Mouse (Mus musculus) adrenal gland, adult (tissue): ENCODE data around the gene Nkain2.

ENCODE experiments used
- DNase-seq, 2 experiments: peaks; one replicate each; pipeline ENCODE4 v3.0.0; 2022 to 2023; ENCODE audit warnings: low spot score in 1 of 2; ENCODE audit not compliant: inconsistent age in 2 of 2

Gene Nkain2

GRCm38 (mm10) chr10:32060396-32060795 is 829.9 kb downstream of the Nkain2 start:
- no peak for DNase-seq

DNA sequence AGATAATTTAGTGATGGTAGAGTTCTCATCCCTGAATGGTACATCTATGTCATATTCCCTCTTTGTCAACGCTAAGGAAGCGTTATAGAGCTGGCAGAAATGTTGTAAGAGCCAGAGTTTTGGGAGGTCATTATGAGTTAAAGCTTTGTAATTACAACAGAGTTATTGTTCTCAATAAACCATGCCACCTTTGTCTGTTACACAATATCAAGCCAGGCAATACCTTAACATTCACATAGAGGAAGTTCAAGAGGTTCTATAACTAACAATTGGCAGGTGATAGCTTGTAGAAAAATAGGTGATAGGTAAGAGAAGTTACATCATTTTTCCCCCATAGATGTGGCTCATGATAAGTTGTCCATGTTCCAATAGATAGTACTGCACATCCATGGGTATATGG is 832.0 kb downstream of the Nkain2 start:
- no peak for DNase-seq

- no peak for DNase-seq
Measured at GRCm38 (mm10) chr10:32052546-32053295, 837.5 kb downstream of the Nkain2 start.

GRCm38 (mm10) chr10:32052045-32052444 is 838.2 kb downstream of the Nkain2 start:
- no peak for DNase-seq

GRCm38 (mm10) chr10:32029996-32030395 is 860.3 kb downstream of the Nkain2 start:
- DNase-seq: no peak

DNA sequence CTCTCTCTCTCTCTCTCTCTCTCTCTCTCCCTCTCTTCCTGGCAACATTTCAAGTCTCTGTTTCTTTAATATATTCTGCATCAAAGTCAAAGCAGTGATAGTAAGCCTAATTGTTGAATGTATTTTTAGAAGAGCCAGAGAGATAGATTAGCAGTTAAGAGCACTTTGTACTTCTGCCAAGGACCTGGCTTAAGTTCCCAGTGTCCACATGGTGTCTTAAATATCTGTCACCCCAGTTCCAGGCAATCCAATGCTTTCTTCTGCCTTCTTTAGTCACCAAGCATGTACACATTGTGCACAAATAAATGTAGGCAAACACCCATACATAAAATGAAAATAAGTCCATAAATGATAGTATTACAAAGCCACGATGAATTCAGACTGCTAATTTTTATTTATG is 871.9 kb downstream of the Nkain2 start:
- no peak for DNase-seq

- no peak for DNase-seq
Measured at GRCm38 (mm10) chr10:32001216-32001753, 889.0 kb downstream of the Nkain2 start.

GRCm38 (mm10) chr10:31993205-31993604 is 897.1 kb downstream of the Nkain2 start:
- DNase-seq: no peak

GRCm38 (mm10) chr10:31978387-31978786 is 911.9 kb downstream of the Nkain2 start:
- no peak for DNase-seq

DNA sequence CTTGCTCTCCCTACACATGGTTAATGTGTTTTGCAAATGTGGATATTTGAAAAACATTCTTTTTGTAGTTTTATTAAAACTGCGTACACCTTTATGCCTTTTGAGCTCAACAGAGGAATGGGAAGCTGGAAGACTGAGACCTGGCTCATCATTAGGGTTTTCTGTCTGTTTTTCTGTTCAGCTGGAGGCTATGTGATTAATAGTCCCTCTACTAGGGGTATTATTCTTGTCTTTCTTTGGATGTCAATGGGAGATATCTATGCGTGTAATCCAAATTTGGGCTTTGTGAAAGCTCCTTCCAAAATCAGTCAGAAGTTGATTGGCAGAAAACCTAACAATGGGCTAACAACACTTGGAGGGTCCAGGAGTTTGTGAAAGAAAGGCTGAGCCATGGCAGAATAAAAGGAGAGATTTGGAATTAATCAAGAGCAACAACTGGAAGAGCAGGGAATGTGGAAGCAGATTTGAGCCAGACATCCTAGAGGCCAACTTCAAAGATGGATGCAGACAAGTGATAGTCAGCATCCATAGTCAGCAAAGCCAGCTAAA is 943.0 kb downstream of the Nkain2 start:
- DNase-seq: no peak

DNA sequence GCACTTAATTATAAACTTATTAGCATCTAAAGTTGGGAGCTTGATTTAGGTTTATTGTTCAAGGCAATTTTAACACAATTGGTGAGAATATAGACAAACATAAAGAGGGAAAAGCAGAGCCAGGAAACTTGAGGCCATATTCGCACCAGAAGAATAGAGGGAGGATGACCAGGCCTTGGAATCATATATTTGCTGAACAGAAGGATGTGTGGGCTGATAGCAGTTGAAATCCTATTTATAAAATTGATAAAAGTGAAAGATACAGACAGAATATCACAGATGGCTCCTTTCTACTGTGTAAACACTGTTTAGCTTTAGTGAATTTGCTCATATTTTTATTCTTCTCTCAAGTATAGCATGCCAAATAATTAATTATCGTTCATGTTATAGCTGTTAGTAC is 958.3 kb downstream of the Nkain2 start:
- DNase-seq: no peak

DNA sequence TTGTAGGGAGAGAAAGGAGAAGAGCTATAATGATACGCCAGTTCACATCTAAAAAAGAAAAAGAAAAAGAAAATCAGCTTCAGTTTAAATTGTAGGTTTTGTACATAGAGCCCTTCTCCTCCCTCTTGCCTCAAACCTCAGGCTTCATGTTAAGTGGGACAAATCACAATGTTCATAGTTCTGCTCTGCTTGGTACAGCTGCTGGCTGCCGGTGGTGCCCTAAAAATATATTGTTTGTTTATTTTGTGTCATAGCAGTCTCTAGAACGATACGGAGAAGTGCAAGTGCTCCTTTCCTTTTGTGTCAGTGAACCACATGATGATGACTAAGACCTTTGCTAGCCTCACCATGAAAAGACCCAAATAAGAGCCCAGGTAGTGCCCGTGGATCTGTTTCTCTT is 962.6 kb downstream of the Nkain2 start:
- DNase-seq: no peak

DNA sequence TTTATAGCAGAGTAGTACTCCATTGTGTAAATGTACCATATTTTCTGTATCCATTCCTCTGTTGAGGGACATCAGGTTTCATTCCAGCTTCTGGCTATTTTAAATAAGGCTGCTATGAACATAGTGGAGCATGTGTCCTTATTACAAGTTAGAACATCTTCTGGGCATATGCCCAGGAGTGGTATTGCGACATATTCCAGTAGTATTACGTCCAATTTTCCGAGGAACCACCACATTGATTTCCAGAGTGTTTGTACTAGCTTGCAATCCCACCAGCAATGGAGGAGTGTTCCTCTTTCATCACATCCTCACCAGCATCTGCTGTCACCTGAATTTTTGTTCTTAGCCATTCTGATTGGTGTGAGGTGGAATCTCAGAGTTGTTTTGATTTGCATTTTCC is 969.4 kb downstream of the Nkain2 start:
- DNase-seq: peak in 1 of 2 experiments; percentile 18

DNA sequence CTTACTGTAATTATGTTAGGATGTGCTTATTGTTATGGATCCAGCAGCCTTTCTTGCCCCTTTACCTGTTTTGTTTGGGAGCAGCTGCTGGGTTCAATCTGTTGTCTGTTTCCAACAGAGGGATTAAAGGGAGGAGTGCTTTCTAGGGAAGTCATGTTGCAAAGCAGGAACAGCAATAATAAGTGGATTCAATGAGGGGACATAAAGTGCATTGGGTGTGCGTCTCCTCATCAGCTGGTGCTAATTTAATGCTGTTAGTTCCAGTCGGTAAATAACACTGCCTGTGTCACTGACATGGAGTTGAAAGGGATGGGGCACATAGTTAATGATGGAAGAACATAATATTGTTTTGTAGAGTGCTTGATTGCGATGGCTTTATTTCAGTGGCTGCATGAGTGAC is 982.8 kb downstream of the Nkain2 start:
- DNase-seq: no peak

GRCm38 (mm10) chr10:31899501-31899900 is 990.8 kb downstream of the Nkain2 start:
- no peak for DNase-seq

DNA sequence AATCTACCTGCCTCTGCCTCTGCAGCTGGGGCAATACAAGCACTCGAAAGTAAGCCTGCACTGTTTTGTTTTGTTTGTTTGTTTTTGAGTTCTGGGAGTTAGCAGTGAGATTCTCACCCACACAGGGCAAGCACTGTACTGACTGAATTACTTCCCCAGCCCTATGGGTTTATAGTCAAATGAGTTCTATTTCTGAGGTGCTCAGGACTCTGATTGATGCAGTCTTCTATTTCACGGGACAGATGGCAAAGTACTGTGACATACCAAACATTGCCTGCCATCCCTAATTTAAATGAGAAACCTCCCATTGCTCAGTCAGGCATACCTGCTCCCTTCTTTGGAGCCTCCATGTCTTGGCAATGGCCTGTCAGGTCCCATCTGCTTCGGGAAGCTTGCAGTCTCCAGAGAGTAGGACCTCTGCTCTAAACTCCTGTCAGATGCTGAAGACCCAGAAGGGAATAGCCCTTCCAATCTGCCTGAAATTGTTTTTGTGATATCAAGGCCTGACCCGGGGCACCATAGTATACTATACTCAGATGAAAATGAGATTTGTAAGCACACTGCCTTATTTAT is 1016.9 kb downstream of the Nkain2 start:
- DNase-seq: no peak

DNA sequence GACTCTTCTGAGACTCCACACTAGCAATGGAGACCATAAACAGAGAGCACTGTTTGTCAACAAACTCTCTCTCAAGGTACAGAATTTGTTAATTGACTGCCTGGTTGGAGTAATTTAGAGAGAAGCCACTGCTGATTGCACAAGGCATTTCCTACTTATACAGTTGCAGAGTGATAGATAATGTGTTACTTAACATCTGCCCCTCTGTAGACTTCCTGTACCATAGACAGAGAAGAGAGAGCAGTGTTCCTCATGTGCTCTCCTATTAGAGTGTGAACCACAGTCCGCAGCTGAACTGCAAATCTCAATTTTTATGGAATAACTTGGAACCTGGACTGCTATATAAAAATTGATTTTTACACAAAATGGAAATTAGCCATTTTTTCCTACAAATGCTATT is 1022.0 kb downstream of the Nkain2 start:
- DNase-seq: no peak

- no peak for DNase-seq
Measured at GRCm38 (mm10) chr10:31827041-31827440, 1063.2 kb downstream of the Nkain2 start.

- no peak for DNase-seq
Measured at GRCm38 (mm10) chr10:31812543-31812942, 1077.7 kb downstream of the Nkain2 start.

DNA sequence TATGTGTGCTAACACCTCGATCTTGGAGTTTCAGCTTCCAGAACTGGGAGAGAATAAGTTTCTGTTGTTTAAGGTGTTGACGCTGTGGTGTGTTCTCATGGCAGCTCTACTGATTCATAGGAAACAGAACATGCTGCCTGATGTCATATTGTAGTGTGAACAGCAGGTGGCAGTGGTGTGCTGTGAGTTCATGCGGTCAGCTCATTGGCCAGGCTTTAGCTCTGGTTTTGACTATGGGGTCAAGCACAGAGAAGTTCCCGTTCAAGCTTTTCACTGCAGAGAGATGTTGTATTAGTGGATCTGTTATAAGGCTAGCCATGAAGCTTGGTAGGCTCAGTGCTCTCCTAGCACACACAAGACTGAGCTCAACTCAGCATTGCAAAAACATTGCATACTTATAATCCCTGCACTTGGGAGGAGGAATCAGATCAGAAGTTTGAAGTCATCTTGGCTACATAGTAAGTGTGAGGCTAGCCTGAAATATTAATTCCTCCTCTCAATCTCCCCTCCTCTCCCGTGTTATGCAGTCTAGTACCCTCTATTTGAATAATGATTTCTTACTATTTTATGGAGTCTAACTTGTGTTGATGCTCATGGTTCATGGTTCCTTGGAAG is 1147.7 kb downstream of the Nkain2 start:
- DNase-seq: peak; percentile 56 to 83

GRCm38 (mm10) chr10:31728036-31728435 is 1162.2 kb downstream of the Nkain2 start:
- no peak for DNase-seq

- no peak for DNase-seq
Measured at GRCm38 (mm10) chr10:31647270-31647669, 1243.0 kb downstream of the Nkain2 start.
